Mouse (Mus musculus) CH12.LX (cell line): ENCODE data around the gene Pigo. TPM values are rescaled to one million over a fixed set of nuclear protein-coding genes. Genes with fewer than 3 reads are reported as not detected.
A peak's percentile ranks its signal among the peaks of the same experiment; 100 is the strongest.

Experiments
- DNase-seq: peaks from one replicate; pipeline ENCODE4 v3.0.0-alpha.2; 2013; ENCODE audit errors: extremely low read depth
- H3K27ac ChIP-seq: 2 replicates; pipeline ENCODE4 v1.5.1; 2012; ENCODE audit warnings: low read depth, mild to moderate bottlenecking, control low read depth, moderate library complexity; ENCODE audit not compliant: insufficient read depth
- H3K27me3 ChIP-seq: replicated peaks from 2 replicates; pipeline ENCODE3; 2012; ENCODE audit warnings: inconsistent platforms
- H3K36me3 ChIP-seq, 2 experiments: replicated peaks in 1 of 2; 2 replicates each; pipeline versions ENCODE3 to v1.6.1; 2012; ENCODE audit warnings: inconsistent platforms in 1 of 2, low read length in 1 of 2, mild to moderate bottlenecking in 1 of 2, mixed read lengths in 1 of 2, moderate library complexity in 1 of 2; ENCODE audit not compliant: control insufficient read depth in 1 of 2, insufficient read depth in 1 of 2
- H3K4me1 ChIP-seq, 2 experiments: 2 replicates each; pipeline ENCODE4 v1.6.1; 2012; ENCODE audit warnings: inconsistent platforms in 1 of 2, moderate library complexity in 1 of 2; ENCODE audit not compliant: insufficient read depth in 2 of 2, control insufficient read depth in 1 of 2
- H3K4me2 ChIP-seq: 2 replicates; pipeline ENCODE4 v1.6.1; 2012; ENCODE audit warnings: low read depth, mild to moderate bottlenecking, control low read depth; ENCODE audit not compliant: poor library complexity, insufficient read depth, severe bottlenecking
- H3K4me3 ChIP-seq, 3 experiments: fragments of 150-350 bp in 1 of 3; sonication (generic) in 1 of 3; replicated peaks in 1 of 3; 2 replicates each; pipeline versions ENCODE3 to v1.5.1; 2011 to 2012; ENCODE audit warnings: low read depth in 2 of 3, low read length in 2 of 3, mild to moderate bottlenecking in 2 of 3, moderate library complexity in 2 of 3, control low read depth in 1 of 3, improper control_type of control experiment in 1 of 3, inconsistent platforms in 1 of 3, mixed read lengths in 1 of 3; ENCODE audit not compliant: poor library complexity in 1 of 3
- H3K79me2 ChIP-seq: replicated peaks from 2 replicates; pipeline ENCODE4 v1.6.1; 2012; ENCODE audit warnings: mild to moderate bottlenecking, moderate library complexity; ENCODE audit not compliant: control insufficient read depth, poor library complexity, insufficient read depth, severe bottlenecking; ENCODE audit errors: extremely low read depth
- H3K9ac ChIP-seq: 2 replicates; pipeline ENCODE4 v1.6.1; 2012; ENCODE audit warnings: low read depth, mild to moderate bottlenecking, control low read depth, moderate library complexity; ENCODE audit not compliant: insufficient read depth
- H3K9me3 ChIP-seq: replicated peaks from 2 replicates; pipeline ENCODE3; 2012; ENCODE audit warnings: low read length, inconsistent platforms, mixed read lengths
- BHLHE40 ChIP-seq: IDR thresholded peaks from 2 replicates; pipeline ENCODE4 v1.6.1; 2011; ENCODE audit warnings: mild to moderate bottlenecking, low read depth, low read length, improper control_type of control experiment
- CHD1 ChIP-seq: IDR thresholded peaks from 2 replicates; pipeline ENCODE4 v1.6.1; 2012; ENCODE audit warnings: low read depth, low read length, improper control_type of control experiment, inconsistent platforms
- CTCF ChIP-seq, 2 experiments: IDR thresholded peaks in 1 of 2; conservative IDR thresholded peaks in 1 of 2; 2 replicates each; pipeline ENCODE4 v1.5.1; 2011 to 2012; ENCODE audit warnings: low read depth in 2 of 2, low read length in 2 of 2, improper control_type of control experiment in 1 of 2, inconsistent platforms in 1 of 2, mild to moderate bottlenecking in 1 of 2, moderate library complexity in 1 of 2
- ETS1 ChIP-seq: conservative IDR thresholded peaks from 2 replicates; pipeline ENCODE4 v1.6.1; 2012; ENCODE audit warnings: low read depth, mild to moderate bottlenecking, inconsistent platforms, low read length, improper control_type of control experiment, moderate library complexity
- GABPA ChIP-seq: IDR thresholded peaks from 2 replicates; pipeline ENCODE4 v1.6.1; 2012; ENCODE audit warnings: low read depth, low read length, improper control_type of control experiment, inconsistent platforms; ENCODE audit not compliant: insufficient replicate concordance
- HCFC1 ChIP-seq: IDR thresholded peaks from 2 replicates; pipeline ENCODE4 v1.6.1; 2012; ENCODE audit warnings: low read depth, mild to moderate bottlenecking, inconsistent platforms, low read length, improper control_type of control experiment
- IRF4 ChIP-seq: IDR thresholded peaks from 2 replicates; pipeline ENCODE4 v1.6.1; 2014; ENCODE audit warnings: low read depth, mild to moderate bottlenecking, inconsistent platforms, low read length, improper control_type of control experiment
- JUN ChIP-seq: IDR thresholded peaks from 2 replicates; pipeline ENCODE4 v1.6.1; 2011; ENCODE audit warnings: low read depth, mild to moderate bottlenecking, low read length, improper control_type of control experiment, moderate library complexity; ENCODE audit not compliant: insufficient read depth
- KAT2A ChIP-seq: IDR thresholded peaks from 2 replicates; pipeline ENCODE4 v1.6.1; 2012; ENCODE audit warnings: low read length, improper control_type of control experiment, inconsistent platforms; ENCODE audit not compliant: insufficient replicate concordance
- MAFK ChIP-seq: IDR thresholded peaks from 2 replicates; pipeline ENCODE4 v1.6.1; 2011; ENCODE audit warnings: low read length, improper control_type of control experiment; ENCODE audit not compliant: insufficient replicate concordance
- MAX ChIP-seq: IDR thresholded peaks from 2 replicates; pipeline ENCODE4 v1.6.1; 2011; ENCODE audit warnings: low read length, improper control_type of control experiment
- MAZ ChIP-seq: IDR thresholded peaks from 2 replicates; pipeline ENCODE4 v1.6.1; 2012; ENCODE audit warnings: low read depth, mild to moderate bottlenecking, inconsistent platforms, low read length, improper control_type of control experiment, moderate library complexity
- MXI1 ChIP-seq: IDR thresholded peaks from 2 replicates; pipeline ENCODE4 v1.6.1; 2011; ENCODE audit warnings: mild to moderate bottlenecking, low read depth, low read length, improper control_type of control experiment
- POLR2A ChIP-seq: IDR thresholded peaks from 2 replicates; pipeline ENCODE4 v1.6.1; 2011; ENCODE audit warnings: low read depth, mild to moderate bottlenecking, improper control_type of control experiment, low read length
- SIN3A ChIP-seq: IDR thresholded peaks from 2 replicates; pipeline ENCODE4 v1.6.1; 2012; ENCODE audit warnings: low read length, improper control_type of control experiment, inconsistent platforms
- SMC3 ChIP-seq: IDR thresholded peaks from 2 replicates; pipeline ENCODE4 v1.6.1; 2011; ENCODE audit warnings: low read depth, low read length, improper control_type of control experiment
- UBTF ChIP-seq: IDR thresholded peaks from 2 replicates; pipeline ENCODE4 v1.6.1; 2012; ENCODE audit warnings: low read depth, mild to moderate bottlenecking, inconsistent platforms, low read length, improper control_type of control experiment, moderate library complexity
- USF1 ChIP-seq: IDR thresholded peaks from 2 replicates; pipeline ENCODE4 v1.6.1; 2014; ENCODE audit warnings: low read depth, mild to moderate bottlenecking, inconsistent platforms, low read length, improper control_type of control experiment
- ZMIZ1 ChIP-seq: IDR thresholded peaks from 2 replicates; pipeline ENCODE4 v1.6.1; 2012; ENCODE audit warnings: low read depth, mild to moderate bottlenecking, inconsistent platforms, low read length, improper control_type of control experiment
- ZNF384 ChIP-seq: IDR thresholded peaks from 2 replicates; pipeline ENCODE4 v1.6.1; 2012; ENCODE audit warnings: low read depth, low read length, improper control_type of control experiment, inconsistent platforms
- dilution Hi-C: fragments of 300-500 bp; cut with MboI; formaldehyde crosslinking; loops from 2 replicates; pipeline ENCODE4 v1.14.3; 2020; ENCODE audit warnings: low sequenced_read_pairs; ENCODE audit not compliant: extremely low pct_unique_long_range_greater_than_20kb, extremely low pct_ligation_motif_present
- in situ Hi-C: fragments of 300-500 bp; cut with MboI; formaldehyde crosslinking; loops from 3 replicates; pipeline ENCODE4 v1.14.3; 2019; ENCODE audit warnings: low sequenced_read_pairs, low pct_ligation_motif_present, low pct_unique_long_range_greater_than_20kb, mixed read lengths
- polyA plus RNA-seq: library from polyadenylated mRNA; unstranded; fragments of >175 nt; gene quantifications from 2 replicates; pipeline ENCODE4 v1.2.1, GENCODE M21; 2012; ENCODE audit warnings: low read depth; ENCODE audit not compliant: insufficient read length
- total RNA-seq, 2 experiments: library from RNA; depleted of rRNA; stranded (reverse); fragments of 300-350 nt in 1 of 2; fragments of >200 nt in 1 of 2; gene quantifications; 2 replicates each; pipeline ENCODE4 v1.2.3; 2012 to 2014

The Pigo gene
- total and polyA plus RNA-seq, 3 experiments, result 8.0 to 19.4 (median 18.7) TPM

- Histone ChIP-seq H3K9ac (peak overlapping the region; percentile 76), H3K4me1 (peaks cover 7 to 19% of the 10 kb centered on the region in 2 experiments), H3K27me3 (no peaks in the 10 kb centered on the region), H3K4me3 (peak overlapping the region; percentile 59 to 77 (median 59)), H3K36me3 (peaks cover 54 to 84% of the 10 kb centered on the region in 2 experiments), H3K79me2 (peaks cover 5% of the 10 kb centered on the region; the same call in 1 of the 2 replicates), H3K9me3 (no peaks in the 10 kb centered on the region), H3K27ac (no peak overlapping the region), H3K4me2 (peak overlapping the region; percentile 89)
- in situ Hi-C loops (loop anchor here (25.0 kb wide), 1 partner anchor 538 kb away; the partner anchor contains the start of genes Creb3 and Tln1), dilution Hi-C loops (no loop called here)
- DNase-seq, result no peak
- no peak for TF ChIP-seq POLR2A
- no peak for TF ChIP-seq JUN
- TF ChIP-seq HCFC1, result no peak
- no peak for TF ChIP-seq IRF4
- no peak for TF ChIP-seq SMC3
- no peak for TF ChIP-seq ZNF384
Measured at GRCm38 (mm10) chr4:43024673-43025072, 946 bp downstream of the Pigo start.

GRCm38 (mm10) chr4:43021341-43021740, 4.3 kb downstream of the Pigo start:
- Histone ChIP-seq H3K79me2 (0 out of 2 replicates have a peak, but pooled peaks cover 5% of the 10 kb centered on the region), H3K27ac (no peak overlapping the region), H3K4me3 (no peak overlapping the region), H3K4me2 (no peak overlapping the region), H3K27me3 (no peaks in the 10 kb centered on the region), H3K36me3 (peaks cover 58 to 82% of the 10 kb centered on the region in 2 experiments), H3K4me1 (peaks cover 7 to 15% of the 10 kb centered on the region in 2 experiments), H3K9me3 (no peaks in the 10 kb centered on the region), H3K9ac (no peak overlapping the region)
- dilution Hi-C loops, result no loop called here
- DNase-seq, result no peak
- in situ Hi-C loops, result loop anchor here (25.0 kb wide), 1 partner anchor 541 kb away; the partner anchor contains the start of genes Creb3 and Tln1
- TF ChIP-seq BHLHE40 (no peak), ETS1 (no peak), CTCF (conservative IDR thresholded peaks at IDR 0.05 in 1 of 2, IDR thresholded peaks at IDR 0.05 in 1 of 2; ENCODE audit: low read depth in 2 of 2, low read length in 2 of 2) (no peak), IRF4 (no peak), MAFK (no peak), KAT2A (no peak), CHD1 (no peak), MAX (no peak), USF1 (no peak), SIN3A (no peak), POLR2A (no peak), UBTF (no peak), ZNF384 (no peak), GABPA (no peak), MAZ (no peak), ZMIZ1 (no peak), HCFC1 (no peak), MXI1 (no peak)
